Mouse (Mus musculus) heart, embryonic 13.5 days (tissue): ENCODE results near the gene Limk2. TPM values are rescaled to one million over a fixed set of nuclear protein-coding genes. Genes with fewer than 3 reads are reported as not detected.
A peak's percentile ranks its signal among the peaks of the same experiment; 100 is the strongest.

Source experiments
- ATAC-seq: fragments of 200-750 bp; cut with Nextera tagmentation; 2 replicates; pipeline ENCODE4 v1.8.0; 2017; ENCODE audit warnings: moderate TSS enrichment; ENCODE audit not compliant: insufficient number of reproducible peaks, low FRiP score, low TSS enrichment; ENCODE audit errors: extremely low read depth
- H3K27ac ChIP-seq: fragments of 300-500 bp; sonication (generic); replicated peaks from 2 replicates; pipeline ENCODE4 v1.5.1; 2015; ENCODE audit warnings: moderate library complexity, mild to moderate bottlenecking, inconsistent platforms
- H3K27me3 ChIP-seq: fragments of 300-500 bp; sonication (generic); replicated peaks from 2 replicates; pipeline ENCODE4 v1.6.1; 2015; ENCODE audit warnings: mild to moderate bottlenecking, inconsistent platforms
- H3K36me3 ChIP-seq: fragments of 300-500 bp; sonication (generic); 2 replicates; pipeline ENCODE4 v1.6.1; 2015; ENCODE audit warnings: mild to moderate bottlenecking, inconsistent platforms
- H3K4me1 ChIP-seq: fragments of 300-500 bp; sonication (generic); 2 replicates; pipeline ENCODE4 v1.6.1; 2015; ENCODE audit warnings: inconsistent platforms
- H3K4me2 ChIP-seq: fragments of 300-500 bp; sonication (generic); 2 replicates; pipeline ENCODE4 v1.6.1; 2015; ENCODE audit warnings: inconsistent platforms, mild to moderate bottlenecking, moderate library complexity
- H3K4me3 ChIP-seq: fragments of 300-500 bp; sonication (generic); 2 replicates; pipeline ENCODE4 v1.5.1; 2015; ENCODE audit warnings: moderate library complexity, mild to moderate bottlenecking, inconsistent platforms
- H3K9ac ChIP-seq: fragments of 300-500 bp; sonication (generic); 2 replicates; pipeline ENCODE4 v1.6.1; 2015; ENCODE audit warnings: inconsistent platforms, mild to moderate bottlenecking, moderate library complexity
- H3K9me3 ChIP-seq: fragments of 300-500 bp; sonication (generic); 2 replicates; pipeline ENCODE4 v1.6.1; 2016; ENCODE audit warnings: inconsistent platforms
- WGBS: fragments of 180-500 bp; shearing (Covaris S2); methylation state at CpG from one replicate; pipeline ENCODE4 v1.1.7; 2015; ENCODE audit warnings: mixed read lengths; 5-methylcytosine and 5-hydroxymethylcytosine counted together
- polyA plus RNA-seq: library from polyadenylated mRNA; unstranded; fragments of >200 nt; fragmentation: Nextera tagmentation; extraction: Ambion mirVana; gene quantifications from 2 replicates; pipeline ENCODE4 v1.2.1, GENCODE M21; 2015

The Limk2 gene
- polyA plus RNA-seq, 1 experiment from 2014 or later = 50.4 TPM

DNA sequence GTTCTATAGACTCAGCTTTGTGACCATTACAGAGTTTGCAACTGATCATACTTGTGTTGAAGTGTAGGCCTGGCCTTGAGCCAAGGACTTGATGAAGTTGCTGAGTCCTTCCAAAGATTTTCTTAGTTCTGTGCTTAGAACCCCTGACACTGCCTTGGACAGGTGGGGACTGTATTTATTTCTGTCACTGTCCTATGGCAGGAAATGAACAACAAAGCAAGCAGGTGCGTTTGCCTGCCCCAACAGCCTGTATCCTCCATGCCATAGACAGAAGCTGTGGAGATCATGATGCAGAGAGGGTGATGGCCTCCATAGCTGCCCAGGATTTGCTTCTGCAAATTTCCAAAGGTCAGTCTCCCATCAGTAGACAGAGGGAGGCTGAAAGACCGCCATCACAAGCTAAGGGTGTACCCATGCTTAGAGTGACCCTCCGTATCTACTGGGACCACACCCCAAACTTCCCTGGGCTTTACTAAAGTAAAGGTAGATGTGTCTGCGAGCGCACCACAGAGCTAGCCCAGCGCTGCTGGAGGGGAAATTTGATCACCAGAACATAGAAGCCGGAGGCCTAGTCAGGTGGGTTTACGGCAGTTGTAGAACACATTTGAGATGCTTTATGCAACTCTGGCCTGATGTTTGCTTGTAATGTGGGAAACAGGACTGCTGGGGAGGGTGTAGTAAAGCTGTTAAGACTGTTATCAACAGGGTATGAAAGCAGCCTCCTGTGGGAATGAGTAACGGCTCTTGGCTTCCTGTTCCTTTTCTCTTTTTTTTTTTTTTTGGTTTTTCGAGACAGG lies 98.0 kb downstream of the Limk2 start:
- 80% methylated on average over 10 of the region's 10 CpGs for WGBS
- ATAC-seq = no peak
- Histone ChIP-seq H3K4me2 (no peak overlapping the region), H3K27ac (no peak overlapping the region), H3K4me3 (no peak overlapping the region), H3K36me3 (peaks cover 65% of the 10 kb centered on the region), H3K9me3 (no peaks in the 10 kb centered on the region), H3K9ac (no peak overlapping the region), H3K27me3 (no peaks in the 10 kb centered on the region), H3K4me1 (peaks cover 8% of the 10 kb centered on the region)

DNA sequence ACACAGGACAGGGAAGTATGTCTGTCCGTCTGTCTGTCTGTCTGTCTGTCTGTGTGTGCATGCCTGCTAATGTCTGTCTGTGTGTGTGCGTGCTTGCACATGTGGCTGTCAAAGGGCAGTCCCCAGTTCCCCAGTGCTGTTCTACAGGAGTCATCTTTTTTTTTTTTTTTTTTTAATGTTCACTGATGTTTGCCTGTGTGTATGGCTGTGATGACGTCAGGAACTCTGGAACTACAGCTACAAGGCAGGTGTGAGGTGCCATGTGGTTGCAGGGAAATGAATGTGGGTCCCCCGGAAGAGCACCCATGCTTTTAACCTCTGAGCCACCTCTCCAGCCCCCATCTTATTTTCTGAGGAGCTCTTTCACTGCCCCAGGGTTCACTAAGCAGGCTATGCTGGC lies 99.1 kb downstream of the Limk2 start:
- H3K36me3 ChIP-seq = peaks cover 76% of the 10 kb centered on the region
- no peaks in the 10 kb centered on the region for H3K9me3 ChIP-seq
- ATAC-seq = no peak
- H3K9ac ChIP-seq = no peak overlapping the region
- H3K4me2 ChIP-seq = no peak overlapping the region
- H3K4me3 ChIP-seq = no peak overlapping the region
- peaks cover 8% of the 10 kb centered on the region for H3K4me1 ChIP-seq
- H3K27ac ChIP-seq = no peak overlapping the region
- no peaks in the 10 kb centered on the region for H3K27me3 ChIP-seq
- 82% methylated on average over 4 of the region's 4 CpGs for WGBS

DNA sequence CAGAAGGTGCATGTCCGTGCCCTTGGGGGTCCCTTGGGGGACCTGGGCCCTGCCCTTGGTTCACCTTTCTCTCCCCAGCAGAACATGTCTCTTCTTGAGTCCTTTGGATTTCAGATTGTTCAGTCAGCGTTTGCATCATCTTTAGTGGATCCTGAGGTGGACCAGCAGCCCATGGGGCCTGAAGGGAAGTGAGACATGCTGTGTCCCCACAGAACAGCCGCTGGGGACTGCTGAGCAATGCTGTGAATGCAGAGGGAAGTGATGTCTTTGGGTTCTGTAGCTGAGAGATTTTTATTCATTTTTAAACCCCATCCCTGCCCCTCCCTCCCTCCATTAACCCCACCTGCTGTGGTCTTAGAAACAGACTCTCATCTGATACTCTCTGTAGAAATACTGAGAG lies 101.1 kb downstream of the Limk2 start:
- H3K4me2 ChIP-seq = no peak overlapping the region
- no peak overlapping the region for H3K4me3 ChIP-seq
- H3K27ac ChIP-seq = no peak overlapping the region
- H3K36me3 ChIP-seq = peaks cover 96% of the 10 kb centered on the region
- 84% methylated on average over 3 of the region's 3 CpGs for WGBS
- no peak for ATAC-seq
- H3K9ac ChIP-seq = no peak overlapping the region
- H3K4me1 ChIP-seq = peaks cover 13% of the 10 kb centered on the region
- no peaks in the 10 kb centered on the region for H3K9me3 ChIP-seq
- no peaks in the 10 kb centered on the region for H3K27me3 ChIP-seq

DNA sequence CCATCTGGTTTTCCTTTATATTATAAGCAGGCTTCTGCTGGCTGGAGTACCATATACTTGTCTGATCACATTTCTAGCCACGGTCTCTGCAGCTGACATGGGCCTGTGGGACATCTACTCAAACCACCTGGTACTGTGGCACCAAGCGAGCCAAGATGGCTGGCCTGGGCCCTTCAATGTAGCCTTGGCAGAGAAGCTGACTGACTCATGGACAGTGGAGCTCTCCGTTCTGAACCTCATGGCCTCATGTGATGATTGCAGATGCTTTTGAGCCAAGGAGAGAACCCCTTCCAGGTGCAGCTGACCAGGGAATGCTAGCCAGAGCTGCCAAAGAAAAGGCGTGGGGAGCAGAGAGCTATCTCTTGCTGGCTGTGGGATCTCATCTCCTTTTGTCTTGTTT lies 103.2 kb downstream of the Limk2 start:
- WGBS = 89% methylated on average over 4 of the region's 4 CpGs
- H3K4me2 ChIP-seq = no peak overlapping the region
- no peak for ATAC-seq

GRCm38 (mm10) chr11:3302792-3303191 lies 106.2 kb downstream of the Limk2 start:
- H3K4me2 ChIP-seq = no peak overlapping the region
- H3K27me3 ChIP-seq = no peaks in the 10 kb centered on the region
- H3K4me1 ChIP-seq = peaks cover 19% of the 10 kb centered on the region
- H3K36me3 ChIP-seq = peaks cover 100% of the 10 kb centered on the region
- H3K4me3 ChIP-seq = no peak overlapping the region
- H3K9me3 ChIP-seq = no peaks in the 10 kb centered on the region
- WGBS = 65% methylated on average over 4 of the region's 4 CpGs
- peak overlapping the region; percentile 37; the same call in 1 of the 2 replicates for H3K9ac ChIP-seq
- ATAC-seq = no peak
- H3K27ac ChIP-seq = peak overlapping the region; percentile 25; the same call in 1 of the 2 replicates

More for the DNA sequence above, 103.2 kb downstream of the Limk2 start:
- Histone ChIP-seq H3K9ac (no peak overlapping the region), H3K9me3 (no peaks in the 10 kb centered on the region), H3K36me3 (peaks cover 100% of the 10 kb centered on the region), H3K27me3 (no peaks in the 10 kb centered on the region), H3K4me1 (peaks cover 20% of the 10 kb centered on the region), H3K4me3 (no peak overlapping the region), H3K27ac (no peak overlapping the region)

DNA sequence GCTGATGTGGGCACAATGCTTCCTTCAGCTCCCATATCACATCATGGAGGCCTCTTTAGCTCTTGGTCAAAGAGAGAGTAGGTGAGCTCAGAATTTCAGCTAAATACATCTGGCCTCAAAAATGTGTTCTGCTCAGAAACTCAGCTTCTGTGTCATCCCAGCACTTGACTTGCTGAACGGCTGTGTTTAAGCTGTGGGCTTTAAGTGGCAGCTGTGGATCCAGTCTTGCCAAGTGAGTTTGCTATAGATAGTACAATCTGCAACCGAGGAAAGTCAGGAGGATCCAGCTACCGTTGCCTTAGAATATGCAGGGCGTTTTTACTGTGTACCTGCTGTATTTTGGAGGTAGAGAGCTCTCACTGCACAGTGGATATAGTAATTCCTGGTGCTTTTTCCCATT lies 106.6 kb downstream of the Limk2 start:
- H3K4me1 ChIP-seq = peaks cover 23% of the 10 kb centered on the region

DNA sequence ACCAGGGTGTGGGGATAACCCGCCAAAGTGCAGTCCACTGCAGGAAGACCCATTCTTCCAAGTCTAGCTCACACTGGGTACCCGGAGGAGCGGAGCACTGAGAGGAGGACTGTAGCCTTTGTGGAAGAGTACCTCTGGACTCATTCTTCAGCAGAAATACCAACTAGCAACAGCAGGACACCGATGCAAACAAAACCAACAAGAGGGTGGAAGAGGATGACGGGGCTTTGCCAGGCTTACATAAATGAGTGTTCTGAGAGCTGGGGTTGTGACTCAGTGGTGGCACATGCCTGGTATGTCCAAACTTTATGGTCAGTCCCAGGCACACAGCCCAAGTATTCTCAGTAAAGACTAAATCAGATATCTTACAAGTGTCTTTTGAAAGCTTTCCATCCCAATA lies 107.9 kb downstream of the Limk2 start:
- 93% methylated on average over 5 of the region's 5 CpGs for WGBS
- peaks cover 100% of the 10 kb centered on the region for H3K36me3 ChIP-seq
- no peak overlapping the region for H3K4me3 ChIP-seq
- peaks cover 36% of the 10 kb centered on the region for H3K4me1 ChIP-seq
- no peaks in the 10 kb centered on the region for H3K9me3 ChIP-seq
- no peak overlapping the region for H3K4me2 ChIP-seq
- ATAC-seq = no peak
- H3K27me3 ChIP-seq = no peaks in the 10 kb centered on the region
- H3K9ac ChIP-seq = no peak overlapping the region
- H3K27ac ChIP-seq = no peak overlapping the region

More for the DNA sequence above, 106.6 kb downstream of the Limk2 start:
- H3K9me3 ChIP-seq = no peaks in the 10 kb centered on the region
- peak overlapping the region; percentile 44; the same call in 1 of the 2 replicates for H3K9ac ChIP-seq
- 56% methylated on average over 4 of the region's 4 CpGs for WGBS
- no peak for ATAC-seq
- H3K4me2 ChIP-seq = no peak overlapping the region
- H3K27ac ChIP-seq = peak overlapping the region; percentile 25; the same call in 1 of the 2 replicates
- H3K36me3 ChIP-seq = peaks cover 100% of the 10 kb centered on the region
- H3K27me3 ChIP-seq = no peaks in the 10 kb centered on the region
- H3K4me3 ChIP-seq = no peak overlapping the region

DNA sequence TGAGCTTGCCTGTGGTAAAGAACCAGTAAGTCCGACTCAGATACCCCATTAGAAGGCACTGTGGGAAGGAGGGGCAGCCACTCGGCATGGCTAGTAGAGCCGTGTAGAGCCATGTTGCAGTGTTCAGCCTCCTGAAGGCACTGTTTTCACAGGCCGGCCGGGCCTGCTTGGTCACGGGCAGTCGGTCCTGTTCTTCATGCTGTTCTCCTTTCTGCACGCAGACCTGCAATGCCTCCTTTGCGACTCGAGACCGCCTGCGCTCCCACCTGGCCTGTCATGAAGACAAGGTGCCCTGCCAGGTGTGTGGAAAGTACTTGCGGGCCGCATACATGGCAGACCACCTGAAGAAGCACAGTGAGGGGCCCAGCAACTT lies 110.2 kb downstream of the Limk2 start:
- WGBS = 89% methylated on average over 14 of the region's 14 CpGs
- Histone ChIP-seq H3K36me3 (peaks cover 100% of the 10 kb centered on the region), H3K4me2 (no peak overlapping the region), H3K27me3 (no peaks in the 10 kb centered on the region), H3K27ac (no peak overlapping the region), H3K4me3 (no peak overlapping the region), H3K9ac (no peak overlapping the region), H3K9me3 (no peaks in the 10 kb centered on the region), H3K4me1 (peaks cover 57% of the 10 kb centered on the region)
- no peak for ATAC-seq

DNA sequence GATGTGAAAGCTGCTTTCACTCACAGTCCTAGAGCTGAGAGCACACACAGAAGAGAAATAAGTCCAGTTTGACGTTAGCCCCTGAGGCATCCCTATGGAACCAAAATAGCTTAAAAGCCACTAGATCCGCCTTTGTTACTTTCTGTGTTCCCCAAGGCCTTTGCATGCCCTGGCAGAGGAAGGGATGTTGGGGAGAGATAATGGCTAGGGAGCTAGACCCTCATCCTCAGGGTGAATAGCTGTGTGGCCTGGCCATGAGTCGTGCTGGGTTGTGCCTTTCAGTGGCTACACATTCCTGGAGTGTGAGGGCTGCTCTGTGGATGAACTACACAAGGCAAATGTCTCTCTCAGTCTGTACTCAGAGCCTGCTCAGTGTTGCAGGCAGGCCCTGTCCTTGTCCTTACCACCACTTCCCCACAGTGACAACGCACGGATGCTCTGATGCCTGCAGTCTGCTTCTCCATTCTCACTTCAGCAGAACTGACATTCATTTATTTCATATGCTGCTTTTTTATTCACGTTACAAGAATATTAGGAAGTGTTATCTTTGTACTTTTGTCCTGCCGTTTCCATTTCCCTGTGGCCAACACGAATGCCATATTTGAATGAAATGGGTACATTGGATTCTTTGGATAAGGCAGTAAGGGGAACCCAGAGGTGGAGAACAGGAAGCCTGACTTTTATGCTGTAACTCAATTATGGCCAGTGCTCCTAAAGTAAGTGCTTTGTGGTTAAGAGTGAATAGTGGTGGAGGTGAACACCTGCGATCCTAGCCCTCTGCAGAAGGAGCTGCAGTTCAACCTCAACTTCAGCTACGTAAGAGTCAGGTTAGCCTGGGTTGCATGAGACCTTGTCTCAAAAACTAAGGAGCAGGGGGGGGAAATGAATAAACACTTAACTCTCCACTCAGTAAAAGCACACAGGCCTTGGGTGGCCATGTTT lies 110.8 kb downstream of the Limk2 start:
- no peak for ATAC-seq
- Histone ChIP-seq H3K4me3 (no peak overlapping the region), H3K27ac (no peak overlapping the region), H3K27me3 (no peaks in the 10 kb centered on the region), H3K36me3 (peaks cover 100% of the 10 kb centered on the region), H3K9me3 (no peaks in the 10 kb centered on the region), H3K4me1 (peaks cover 61% of the 10 kb centered on the region), H3K9ac (peak overlapping the region; percentile 21; the same call in 1 of the 2 replicates), H3K4me2 (no peak overlapping the region)
- WGBS = 77% methylated on average over 10 of the region's 10 CpGs

GRCm38 (mm10) chr11:3296056-3296455 lies 112.9 kb downstream of the Limk2 start:
- WGBS = 68% methylated on average over 5 of the region's 5 CpGs

DNA sequence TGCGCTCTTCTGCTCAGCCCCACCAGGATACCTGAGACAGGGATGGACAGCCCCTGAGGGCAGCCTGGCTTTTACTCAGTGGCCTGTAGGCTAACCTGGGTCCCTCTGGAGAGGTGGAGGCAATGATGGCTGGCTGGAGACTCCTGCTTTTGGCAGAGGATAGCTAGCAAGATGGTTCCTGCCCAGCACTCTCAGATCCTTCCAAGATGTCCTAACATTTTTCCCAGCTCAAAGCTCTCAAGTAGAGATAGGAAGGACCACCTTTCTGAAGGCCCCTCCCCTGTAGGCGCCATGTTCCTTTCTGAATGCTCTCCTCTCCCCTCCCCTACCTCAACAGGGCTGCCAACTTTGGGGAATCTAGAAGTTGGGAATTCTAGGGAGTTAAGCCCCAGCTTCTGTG lies 114.3 kb downstream of the Limk2 start:
- no peak overlapping the region for H3K9ac ChIP-seq
- H3K4me1 ChIP-seq = peaks cover 71% of the 10 kb centered on the region
- no peak overlapping the region for H3K4me3 ChIP-seq
- peaks cover 72% of the 10 kb centered on the region for H3K36me3 ChIP-seq
- no peaks in the 10 kb centered on the region for H3K9me3 ChIP-seq
- H3K27me3 ChIP-seq = no peaks in the 10 kb centered on the region
- H3K27ac ChIP-seq = no peak overlapping the region
- H3K4me2 ChIP-seq = no peak overlapping the region
- no peak for ATAC-seq
- 86% methylated on average over 2 of the region's 2 CpGs for WGBS

More at GRCm38 (mm10) chr11:3296056-3296455, 112.9 kb downstream of the Limk2 start:
- H3K27ac ChIP-seq = no peak overlapping the region
- peaks cover 67% of the 10 kb centered on the region for H3K4me1 ChIP-seq
- no peaks in the 10 kb centered on the region for H3K9me3 ChIP-seq
- ATAC-seq = no peak
- H3K36me3 ChIP-seq = peaks cover 85% of the 10 kb centered on the region
- no peak overlapping the region for H3K4me3 ChIP-seq
- no peak overlapping the region for H3K9ac ChIP-seq
- no peak overlapping the region for H3K4me2 ChIP-seq
- H3K27me3 ChIP-seq = no peaks in the 10 kb centered on the region
